Comparison of ENCODE assay signal across 18 mouse cellular contexts in the genomic region with DNA sequence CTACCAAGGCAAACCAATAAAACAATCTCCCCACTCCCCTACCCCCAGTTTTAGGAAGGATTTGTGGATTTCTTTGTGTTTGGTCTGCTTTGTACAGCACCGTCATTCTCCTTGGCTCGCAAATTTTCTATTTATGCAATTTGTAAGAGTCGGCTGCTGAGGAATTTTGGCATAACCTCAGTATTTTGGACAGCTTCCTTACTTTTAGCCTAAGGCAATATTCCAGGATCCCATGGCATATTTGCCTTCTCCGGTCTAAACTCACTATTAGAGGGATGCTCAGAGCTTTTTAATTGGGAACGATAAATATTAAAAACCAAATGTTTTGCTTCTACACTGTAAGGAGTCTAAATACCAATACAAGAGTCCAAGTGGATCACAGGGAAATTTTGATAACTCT.
"Had no signal": no experiment of that assay in that cellular context is flagged by ENCODE, and none has a peak within 500 bp of the region (broad histone marks: within the 10 kb centered on the region; RNA-seq: fewer than 3 reads in every experiment).

No protein-coding gene starts in this region.

- DNase-seq: kidney, adult 9 months; kidney, postnatal 10 days; kidney, postnatal 4 days; liver; liver, embryonic 13.5 days; liver, postnatal 0 days; retina, postnatal 1 day; right cerebral cortex, postnatal 4 days; spleen, adult 18-20 months; thymus, adult 18-20 months; thymus, postnatal 14 days had no signal

- H3K4me2 ChIP-seq: limb, embryonic 12.5 days; liver, embryonic 13.5 days; midbrain, embryonic 11.5 days; midbrain, embryonic 15.5 days; neural tube, embryonic 12.5 days had no signal

- H3K27ac ChIP-seq: layer of hippocampus, adult 2 months; limb, embryonic 12.5 days; liver, embryonic 13.5 days; macrophage; midbrain, embryonic 15.5 days; neural tube, embryonic 12.5 days had no signal

- H3K9ac ChIP-seq: limb, embryonic 12.5 days; liver, embryonic 13.5 days; liver, postnatal 0 days; midbrain, embryonic 15.5 days; neural tube, embryonic 12.5 days had no signal

- H3K4me3 ChIP-seq: layer of hippocampus, adult 2 months; limb, embryonic 12.5 days; liver, embryonic 13.5 days; megakaryocyte, embryonic 14.5 days; midbrain, embryonic 15.5 days; neural tube, embryonic 12.5 days had no signal

- H3K36me3 ChIP-seq: limb, embryonic 12.5 days; liver, embryonic 13.5 days; midbrain, embryonic 15.5 days; neural tube, embryonic 12.5 days had no signal

- H3K9me3 ChIP-seq: limb, embryonic 12.5 days; liver, embryonic 13.5 days; midbrain, embryonic 15.5 days; neural tube, embryonic 12.5 days had no signal

- ATAC-seq: liver, postnatal 0 days; midbrain, embryonic 15.5 days had no signal

- H3K27me3 ChIP-seq: limb, embryonic 12.5 days; liver, embryonic 13.5 days; megakaryocyte, embryonic 14.5 days; midbrain, embryonic 15.5 days; neural tube, embryonic 12.5 days had no signal

- H3K4me1 ChIP-seq: limb, embryonic 12.5 days; liver, embryonic 13.5 days; megakaryocyte, embryonic 14.5 days; neural tube, embryonic 12.5 days had no signal
